10 mouse cellular contexts compared by ENCODE assay signal in genomic region chr1:157081076-157081804, GRCm38 (mm10). TPM values are rescaled to one million over a fixed set of nuclear protein-coding genes. Genes with fewer than 3 reads are reported as not detected.
DNase-seq lines count a peak whose midpoint lies in the region; ATAC-seq and TF ChIP-seq lines count a peak whose summit lies in the region.
"Had no signal": no experiment of that assay in that cellular context is flagged by ENCODE, and none has a peak within 500 bp of the region (broad histone marks: within the 10 kb centered on the region; RNA-seq: fewer than 3 reads in every experiment).

No protein-coding gene starts in this region.

- ATAC-seq in megakaryocyte-erythroid progenitor cell, adult 5-6 weeks (replicated peaks; ENCODE audit: low FRiP score, low TSS enrichment, poor library complexity, severe bottlenecking) = no peak

- H3K4me1 ChIP-seq in ES-E14 (ENCODE audit: control insufficient read depth in 2 of 2, insufficient read depth in 2 of 2, low read length in 2 of 2, poor library complexity in 1 of 2) = peaks cover 6 to 22% of the 10 kb centered on the region in 2 experiments

- no peak overlapping the region for H3ac ChIP-seq in myocyte (ENCODE audit: control insufficient read depth, insufficient read length)

- H3K4me2 ChIP-seq in myocyte (ENCODE audit: low read depth) = peak overlapping the region; percentile 65

- H3K36me3 ChIP-seq in ES-E14 (ENCODE audit: control insufficient read depth, insufficient read depth, low read length, poor library complexity, severe bottlenecking) (no peaks in the 10 kb centered on the region), myocyte (ENCODE audit: control insufficient read depth, insufficient read depth) (no peaks in the 10 kb centered on the region)

- no peaks in the 10 kb centered on the region for H3K9me3 ChIP-seq in ES-E14 (ENCODE audit: control insufficient read depth, insufficient read depth, low read depth, low read length)

- DNase-seq in layer of hippocampus, adult 2 months (ENCODE audit: low spot score in 2 of 2) = no peak
- DNase-seq in layer of hippocampus, postnatal 14 days (ENCODE audit: low spot score in 2 of 2) = no peak
- DNase-seq in ES-E14 (ENCODE audit: low read depth, low spot score) = no peak
- peak; percentile 66 for DNase-seq in embryo, embryonic 9.5 days (ENCODE audit: extremely low spot score)
- DNase-seq in gastrocnemius, postnatal 36 days = no peak
- DNase-seq in left cerebral cortex, postnatal 36 days (ENCODE audit: low spot score in 2 of 2) = no peak
- DNase-seq: right cerebral cortex, adult 18-20 months had no signal

- no peak for TF ChIP-seq POLR2A in myocyte (IDR thresholded peaks at IDR 0.05; ENCODE audit: insufficient read length, low read depth)

- intact Hi-C loops in gastrocnemius, postnatal 36 days (cut with DNase I) = loop anchor here (10.0 kb wide), 1 partner anchor 204 kb away; no protein-coding TSS in a partner anchor
- intact Hi-C loops in left cerebral cortex, postnatal 36 days (cut with DNase I) = no loop called here

- no peaks in the 10 kb centered on the region for H3K79me2 ChIP-seq in myocyte (ENCODE audit: control insufficient read depth, insufficient read depth)

- peak overlapping the region; percentile 15; the same call in 1 of the 2 replicates for H3K9ac ChIP-seq in ES-E14 (ENCODE audit: insufficient read depth, low read depth, low read length, poor library complexity, severe bottlenecking)

- H3K4me3 ChIP-seq in layer of hippocampus, adult 2 months = no peak overlapping the region
- H3K4me3 ChIP-seq in ES-E14 (ENCODE audit: insufficient read depth in 1 of 2, low read depth in 1 of 2, low read length in 2 of 2, poor library complexity in 1 of 2, severe bottlenecking in 1 of 2) = peak overlapping the region; percentile 27 to 45; a peak in 2 of 4 replicates
- no peak overlapping the region for H3K4me3 ChIP-seq in myocyte

- H3K27ac ChIP-seq in layer of hippocampus, adult 2 months = no peak overlapping the region
- H3K27ac ChIP-seq in ES-E14 (ENCODE audit: insufficient read depth, low read depth, low read length, poor library complexity, severe bottlenecking) = no peak overlapping the region

- in situ Hi-C loops in ES-E14 (cut with MboI; ENCODE audit: low sequenced_read_pairs in 2 of 2, unreplicated experiment in 2 of 2) = loop anchor here in 1 of 2 experiments (5.0 to 25.0 kb wide), 2 partner anchors 339 to 381 kb away; partner anchors contain the start of gene Cryzl2

- no peaks in the 10 kb centered on the region for H3K27me3 ChIP-seq in myocyte (ENCODE audit: control insufficient read depth, insufficient read depth, insufficient read length)

- TF ChIP-seq CTCF in layer of hippocampus, adult 2 months (conservative IDR thresholded peaks at IDR 0.05) = peak; percentile 55

TF ChIP-seq in ES-E14, 5 proteins besides CTCF, POLR2A, EP300 and RAD21:
- no peak for TF ChIP-seq HCFC1 (IDR thresholded peaks at IDR 0.05; ENCODE audit: borderline replicate concordance, insufficient read depth, low read length)
- TF ChIP-seq ZC3H11A (IDR thresholded peaks at IDR 0.05; ENCODE audit: borderline replicate concordance, low read depth, low read length) = peak; percentile 16; the same call in 1 of the 2 replicates
- no peak for TF ChIP-seq MAFK (IDR thresholded peaks at IDR 0.05; ENCODE audit: insufficient read depth, low read depth, low read length)
- TF ChIP-seq ZNF384 (IDR thresholded peaks at IDR 0.05; ENCODE audit: low read depth, low read length) = no peak
- TF ChIP-seq CHD2 (IDR thresholded peaks at IDR 0.05; ENCODE audit: low read depth, low read length) = no peak

TF ChIP-seq in myocyte, 11 proteins besides CTCF, POLR2A, EP300 and RAD21:
- TF ChIP-seq POLR2AphosphoS2 (IDR thresholded peaks at IDR 0.05; ENCODE audit: insufficient read length, low read depth) = no peak
- TF ChIP-seq USF1 (IDR thresholded peaks at IDR 0.05; ENCODE audit: low read depth) = no peak
- TF ChIP-seq MYOD1 (IDR thresholded peaks at IDR 0.05; ENCODE audit: control insufficient read depth in 1 of 3, insufficient read length in 2 of 3, low read depth in 2 of 3) = peak; percentile 31 to 86 (median 70)
- no peak for TF ChIP-seq MAX (IDR thresholded peaks at IDR 0.05; ENCODE audit: low read depth)
- TF ChIP-seq SRF (IDR thresholded peaks at IDR 0.05; ENCODE audit: control insufficient read depth, insufficient read length, low read depth) = no peak
- peak; percentile 50 for TF ChIP-seq TCF12 (IDR thresholded peaks at IDR 0.05; ENCODE audit: insufficient read depth, poor library complexity, severe bottlenecking)
- TF ChIP-seq REST (IDR thresholded peaks at IDR 0.05; ENCODE audit: insufficient read depth, insufficient read length) = no peak
- peak in 2 of 3 experiments; percentile 40 to 67 for TF ChIP-seq MYOG (IDR thresholded peaks at IDR 0.05; ENCODE audit: control insufficient read depth in 1 of 3, insufficient read depth in 1 of 3, insufficient read length in 2 of 3, low read depth in 2 of 3)
- peak; percentile 52 for TF ChIP-seq TCF3 (IDR thresholded peaks at IDR 0.05; ENCODE audit: insufficient read length, low read depth)
- no peak for TF ChIP-seq E2F4 (IDR thresholded peaks at IDR 0.05; ENCODE audit: insufficient read depth)
- no peak for TF ChIP-seq CEBPB (IDR thresholded peaks at IDR 0.05; ENCODE audit: insufficient read depth, poor library complexity, severe bottlenecking)

RNA-seq across cellular contexts. Expression of gene Tex35, which starts 27.2 kb away (rescaled TPM):
- not detected for total RNA-seq in layer of hippocampus, adult 2 months (2021)
- not detected for total RNA-seq in layer of hippocampus, postnatal 14 days (2021)
- total RNA-seq in ES-E14 (2012; rRNA removed) = not detected in 2 replicates
- 0.30 TPM for polyA plus RNA-seq in myocyte (2012; fragmentation: generic; extraction: Trizol)
- total RNA-seq in megakaryocyte-erythroid progenitor cell, adult 5-6 weeks (2014; fragmentation: Nextera tagmentation) = not detected in 2 replicates
- not detected in 2 replicates for total RNA-seq in megakaryocyte-erythroid progenitor cell, adult 5-6 weeks (2017)
- not detected for total RNA-seq in gastrocnemius, postnatal 36 days (2021)
- total RNA-seq in left cerebral cortex, postnatal 36 days (2021) = not detected
- polyA plus RNA-seq: large intestine, adult 2 months had no signal

Comparison
In these comparisons a context has a peak if more than half of its experiments do, and no peak if none do; other contexts are left out.
1. H3K4me3 ChIP-seq: peak in ES-E14 (2 of 2); none in layer of hippocampus, adult 2 months (single experiment) and myocyte (single experiment).